Mouse (Mus musculus) activated CD4-positive, CD25-positive, alpha-beta regulatory T cell, adult 4 months (primary cell): Measurements from ENCODE around the gene Plscr2. TPM values are rescaled to one million over a fixed set of nuclear protein-coding genes. Genes with fewer than 3 reads are reported as not detected.

Experiments
- ATAC-seq: one replicate; pipeline ENCODE4 v1.8.0; 2017
- polyA plus RNA-seq, 2 experiments: library from polyadenylated mRNA; unstranded; fragments of 100-300 nt; shearing (Covaris generic); gene quantifications; one replicate each; pipeline ENCODE4 v1.2.1; 2017

The Plscr2 gene
- polyA plus RNA-seq, result not detected

DNA sequence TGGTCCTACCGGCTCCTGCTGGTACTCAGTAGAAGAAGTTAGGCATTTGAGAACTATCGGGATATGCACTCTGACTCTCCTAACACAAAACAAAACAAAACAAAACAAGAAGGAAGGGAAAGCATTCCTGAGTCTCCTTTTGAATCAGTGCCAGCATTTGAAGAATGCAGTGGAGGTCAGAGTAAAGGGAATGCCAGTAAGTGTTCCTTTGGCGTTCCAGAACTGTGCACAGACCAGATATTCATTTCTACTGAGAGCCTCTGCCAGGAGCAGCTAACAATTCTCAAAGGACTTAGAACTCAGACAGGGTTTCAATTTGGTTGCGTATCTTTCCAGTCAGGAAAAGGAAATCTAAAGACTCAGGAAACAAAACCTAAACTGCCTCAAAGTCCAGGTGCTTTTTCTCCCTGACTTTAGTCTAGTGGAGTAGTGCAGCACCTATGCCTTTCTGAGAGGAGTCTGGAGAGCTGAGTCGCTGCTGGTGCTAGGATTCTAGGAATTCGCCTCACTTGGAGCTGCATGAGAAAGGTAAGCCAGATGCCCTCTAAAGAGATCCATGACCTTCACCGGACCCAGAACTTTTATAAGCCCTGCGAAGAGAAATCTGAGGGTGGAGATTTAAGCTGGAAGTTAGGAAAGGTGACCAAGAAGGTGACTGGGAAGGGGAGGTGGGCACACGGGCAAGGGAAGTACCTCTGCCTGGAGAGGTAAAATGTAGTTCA is at the start of gene Plscr2:
Plscr2 (plus strand) TSS at position 117 of the 722 bp plus-strand sequence.
- ATAC-seq, result no peak

GRCm38 (mm10) chr9:92226127-92226655 is 49.2 kb upstream of the Plscr2 start:
- no peak for ATAC-seq

GRCm38 (mm10) chr9:92226795-92227194 is 48.6 kb upstream of the Plscr2 start:
- no peak for ATAC-seq

DNA sequence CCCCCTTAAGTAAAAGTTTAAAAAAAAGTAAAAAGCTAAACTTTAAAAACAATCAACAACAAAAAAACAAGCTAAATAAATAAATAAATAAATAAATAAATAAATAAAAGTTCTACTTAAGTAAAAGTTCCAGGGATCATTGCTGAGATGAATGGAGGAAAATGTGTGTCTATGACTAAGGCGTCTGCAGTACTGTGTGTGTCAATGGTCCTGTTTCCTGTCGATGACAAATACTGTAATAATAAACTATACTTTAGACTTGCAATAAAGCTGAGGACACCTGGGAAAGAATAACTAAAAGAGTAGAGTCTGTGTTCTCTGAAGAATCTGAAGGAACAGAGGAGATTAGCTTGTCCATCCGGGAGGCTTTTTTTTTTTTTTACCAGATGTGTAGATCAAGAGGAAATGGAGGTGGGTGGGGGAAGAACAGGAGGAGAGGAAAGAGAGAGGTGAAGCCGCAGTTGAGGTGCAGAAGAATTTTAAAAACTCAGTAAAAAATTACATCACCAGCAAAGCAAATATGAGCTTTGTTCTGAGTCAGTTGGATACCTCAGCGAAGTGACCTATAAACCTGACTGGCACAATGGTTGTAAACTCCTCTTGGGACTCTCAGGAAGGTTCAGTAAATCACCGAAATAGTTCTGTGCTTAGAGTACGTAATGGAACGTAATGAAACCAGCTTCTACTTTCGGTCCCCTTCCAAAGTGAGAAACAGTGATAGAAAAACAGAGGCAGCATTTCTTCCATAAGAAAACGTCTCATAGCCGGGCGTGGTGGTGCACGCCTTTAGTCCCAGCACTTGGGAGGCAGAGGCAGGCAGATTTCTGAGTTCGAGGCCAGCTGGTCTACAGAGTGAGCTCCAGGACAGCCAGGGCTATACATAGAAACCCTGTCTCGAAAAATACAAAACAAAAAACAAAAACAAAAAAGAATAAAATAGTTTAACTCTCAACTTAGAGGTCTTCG is 46.3 kb upstream of the Plscr2 start:
- ATAC-seq, result peak; percentile 83

GRCm38 (mm10) chr9:92229833-92230205 is 45.6 kb upstream of the Plscr2 start:
- ATAC-seq, result peak; percentile 52

- no peak for ATAC-seq
Observed at GRCm38 (mm10) chr9:92234901-92235458, 40.4 kb upstream of the Plscr2 start.

DNA sequence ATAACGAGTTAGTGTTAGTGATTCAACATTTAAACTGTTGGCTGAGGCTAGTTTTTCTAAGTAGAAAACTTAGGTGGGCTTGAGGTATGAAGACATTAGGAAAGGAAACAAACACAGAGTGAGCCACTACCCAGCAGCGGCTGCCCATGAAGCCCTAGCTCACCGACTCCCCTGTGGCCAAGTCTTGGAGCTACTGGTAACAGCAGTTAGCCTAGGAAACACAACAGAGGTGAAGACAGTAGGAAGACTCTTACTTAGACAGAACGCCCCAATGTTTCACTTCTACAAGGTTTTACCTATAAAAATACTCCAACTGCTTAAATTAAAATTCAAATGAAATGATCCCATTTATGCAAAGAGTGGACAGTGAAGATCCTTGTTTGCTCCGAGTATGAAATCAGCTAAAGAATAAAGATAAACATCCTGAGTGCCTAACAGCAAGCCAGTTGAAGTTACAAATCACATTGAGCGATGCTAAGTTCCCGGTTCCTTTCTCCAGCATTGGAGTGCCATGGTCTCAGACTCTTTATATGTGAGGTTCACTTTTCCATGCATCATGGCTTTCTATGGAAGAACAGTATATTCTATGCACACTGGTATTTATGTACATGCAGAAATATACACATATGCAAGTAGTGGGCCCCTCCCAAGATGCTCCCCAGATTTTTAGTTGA is 26.5 kb upstream of the Plscr2 start:
- ATAC-seq, result no peak

DNA sequence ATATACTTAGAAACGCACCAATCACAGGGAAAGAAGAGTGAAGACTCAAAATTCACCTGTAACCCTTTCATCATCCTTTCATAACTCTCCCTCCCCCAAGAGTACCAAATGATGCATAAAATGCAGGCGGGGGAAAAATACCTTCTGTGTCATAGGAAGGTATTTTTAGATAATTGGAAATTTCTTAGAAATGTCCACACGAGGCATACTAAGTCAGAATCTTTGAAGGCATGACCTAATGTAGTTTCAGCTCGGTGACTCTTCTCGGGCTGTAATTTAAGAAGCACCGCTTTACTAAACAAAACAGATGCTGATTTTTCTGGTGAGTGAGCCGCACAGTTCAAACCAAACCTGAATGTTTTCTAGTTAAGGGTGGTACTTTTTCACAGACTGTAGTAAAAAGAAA is 26.0 kb upstream of the Plscr2 start, which contains the start of gene Plscr1:
Plscr1 (plus strand) TSS at position 304 of the 406 bp plus-strand sequence.
- peak; percentile 53 for ATAC-seq

- ATAC-seq, result peak; percentile 55
Observed at GRCm38 (mm10) chr9:92249987-92250772, 25.2 kb upstream of the Plscr2 start.

- ATAC-seq, result no peak
Observed at GRCm38 (mm10) chr9:92252718-92253117, 22.7 kb upstream of the Plscr2 start.

GRCm38 (mm10) chr9:92253585-92254321 is 21.6 kb upstream of the Plscr2 start:
- no peak for ATAC-seq

DNA sequence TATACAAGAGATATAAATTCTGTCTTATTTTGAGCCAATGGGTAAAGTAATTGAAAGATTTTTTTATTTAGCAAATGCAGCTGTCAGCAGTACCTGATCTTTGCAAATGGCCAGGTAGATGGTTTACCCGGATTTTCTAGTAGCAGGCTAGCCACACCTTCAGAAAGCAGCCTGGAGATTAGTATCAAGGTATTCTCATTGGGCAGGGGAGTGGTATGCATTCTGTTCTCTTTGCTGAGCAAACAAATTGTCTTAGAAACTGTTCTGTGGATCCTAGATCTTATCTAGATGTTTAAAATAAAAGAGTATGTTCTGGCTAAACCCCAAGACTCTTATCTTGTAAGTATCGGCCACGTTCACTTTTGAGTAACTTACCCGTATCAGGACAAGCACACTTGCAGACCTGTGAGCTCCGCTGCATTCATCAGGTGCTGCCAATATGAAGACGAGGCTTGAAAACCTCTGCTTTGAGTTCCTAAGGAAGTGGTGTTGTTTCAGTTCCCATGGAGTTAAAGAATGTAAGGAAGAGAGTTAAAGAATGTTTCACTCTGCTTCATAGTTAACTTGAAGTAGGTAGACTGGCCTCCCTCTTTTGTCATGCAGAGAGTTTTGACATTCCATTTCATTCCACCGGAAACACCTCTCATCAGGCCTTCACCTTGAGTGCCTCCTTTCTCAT is 14.8 kb upstream of the Plscr2 start:
- ATAC-seq, result no peak

- ATAC-seq, result peak; percentile 90
Observed at GRCm38 (mm10) chr9:92265719-92266118, 9.7 kb upstream of the Plscr2 start.

DNA sequence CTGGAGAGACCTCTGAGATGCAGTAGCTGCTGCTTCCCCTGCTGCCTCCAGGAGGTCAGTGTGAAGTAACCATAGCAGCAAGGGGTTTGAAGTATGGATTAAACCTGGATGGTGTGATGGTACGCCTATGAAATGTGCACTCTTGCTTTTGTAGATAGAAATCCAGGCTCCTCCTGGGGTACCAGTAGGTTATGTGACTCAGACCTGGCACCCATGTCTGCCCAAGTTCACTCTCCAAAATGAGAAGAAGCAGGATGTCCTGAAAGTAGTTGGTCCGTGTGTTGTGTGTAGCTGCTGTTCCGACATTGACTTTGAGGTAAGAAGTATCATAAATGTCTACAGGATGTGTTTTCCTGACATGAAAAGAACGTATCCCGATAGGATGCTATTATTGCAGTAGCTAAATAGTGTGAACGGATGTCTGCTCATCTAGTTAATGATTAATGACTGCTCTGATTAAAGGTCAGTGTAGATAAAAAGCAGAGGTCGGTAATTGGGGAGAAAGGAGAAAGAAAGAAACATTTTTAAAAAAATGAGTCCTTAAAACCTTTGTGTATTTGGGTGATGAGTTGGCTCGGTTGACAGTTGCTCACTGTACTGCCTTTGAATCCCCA is 8.7 kb upstream of the Plscr2 start:
- no peak for ATAC-seq

DNA sequence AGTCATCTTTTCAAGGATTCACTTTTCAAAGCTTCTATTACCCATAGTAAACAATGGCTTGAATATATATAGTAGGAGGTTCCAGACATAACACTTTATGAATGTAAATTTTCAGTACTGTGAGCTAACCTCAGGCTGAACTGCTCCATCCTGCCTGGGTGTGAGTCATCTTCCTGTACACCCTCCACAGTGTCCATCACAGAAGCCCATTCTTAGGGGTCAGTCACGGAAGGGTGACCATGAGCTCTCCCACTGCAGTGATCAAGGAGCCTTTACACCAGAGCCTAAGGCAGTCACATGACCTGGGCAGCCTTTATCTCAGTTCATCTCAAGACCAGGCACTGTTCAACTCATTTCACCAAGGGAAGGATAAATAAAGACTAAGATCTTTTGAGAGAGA is 7.7 kb upstream of the Plscr2 start:
- ATAC-seq, result no peak

DNA sequence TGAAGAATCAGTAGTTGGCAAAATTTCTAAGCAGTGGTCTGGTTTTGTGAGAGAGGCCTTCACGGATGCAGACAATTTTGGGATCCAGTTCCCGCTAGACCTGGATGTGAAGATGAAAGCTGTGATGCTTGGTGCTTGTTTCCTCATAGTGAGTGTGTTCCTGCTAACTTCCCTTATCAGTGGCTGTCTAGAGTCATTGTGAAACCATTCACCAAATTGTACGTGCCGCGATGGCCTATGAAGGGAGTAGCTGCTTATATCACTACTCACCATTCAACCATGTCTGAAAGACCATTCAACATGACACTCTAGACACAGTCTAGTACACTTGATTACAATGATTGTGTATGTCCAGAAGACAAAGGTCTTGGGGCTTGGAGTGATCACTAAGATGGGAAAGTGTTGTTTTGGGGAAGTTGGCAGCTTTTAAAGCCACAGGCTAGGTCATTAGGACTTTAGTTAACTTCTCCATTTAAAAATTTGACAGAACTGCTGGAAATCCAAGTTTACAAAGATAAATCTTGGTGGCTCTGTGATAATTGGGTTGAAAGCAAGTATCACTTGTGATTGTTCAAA is 5.5 kb upstream of the Plscr2 start:
- ATAC-seq, result no peak

DNA sequence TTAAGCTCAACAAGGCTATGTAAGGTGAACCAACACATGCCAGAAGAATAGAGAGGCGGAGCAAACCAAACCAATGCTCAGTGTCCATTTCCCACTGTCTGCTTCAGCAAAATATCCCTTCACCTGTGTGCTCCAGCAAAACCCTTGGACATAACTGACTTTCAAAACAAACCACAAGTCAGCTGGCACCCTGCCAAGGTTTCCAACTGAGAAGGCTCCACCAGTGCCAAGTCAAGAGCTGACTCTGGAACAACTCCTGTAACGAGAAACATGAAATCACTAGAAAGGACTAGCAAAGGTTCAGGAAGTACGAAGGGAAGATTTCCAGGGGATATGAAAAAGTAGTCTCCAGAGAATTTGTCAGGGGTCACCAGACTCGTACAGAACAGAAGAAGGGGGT is 4.5 kb upstream of the Plscr2 start:
- ATAC-seq, result no peak

DNA sequence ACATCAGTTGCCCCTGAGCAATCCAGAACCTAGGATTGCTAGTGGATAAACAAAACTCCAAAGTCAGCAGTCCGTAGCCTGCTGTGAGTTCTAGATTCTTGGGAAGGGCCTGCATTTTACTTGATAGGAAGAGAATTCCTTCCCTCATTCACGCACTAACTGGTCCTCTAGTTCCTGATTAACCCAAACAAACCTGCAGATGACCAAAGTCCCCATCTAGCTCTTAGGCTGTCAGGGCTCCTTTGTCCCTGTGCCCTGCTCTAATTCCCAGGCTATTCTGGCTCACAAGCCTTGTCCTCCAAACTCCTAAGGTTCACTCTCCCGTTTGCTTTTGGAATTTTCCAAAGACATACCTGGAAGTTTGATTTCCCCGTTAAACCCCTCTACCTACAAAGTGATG is 2.8 kb upstream of the Plscr2 start:
- no peak for ATAC-seq

GRCm38 (mm10) chr9:92273271-92273670 is 2.1 kb upstream of the Plscr2 start:
- no peak for ATAC-seq
